Mouse (Mus musculus) ES-Bruce4 (cell line): ENCODE data around the gene Pitpnm3. TPM values are rescaled to one million over a fixed set of nuclear protein-coding genes. Genes with fewer than 3 reads are reported as not detected.
"Not testable (repeated sequence)": the region's sequence is repeated elsewhere in the genome, so short reads cannot be mapped to it uniquely, and the experiment has no call there.

Source experiments
- H3K27ac ChIP-seq: 2 replicates; pipeline ENCODE4 v1.5.1; 2012; ENCODE audit warnings: low read length, inconsistent platforms; ENCODE audit not compliant: insufficient read depth
- H3K27me3 ChIP-seq: 2 replicates; pipeline ENCODE4 v1.6.1; 2012; ENCODE audit warnings: mild to moderate bottlenecking, low read length, inconsistent platforms; ENCODE audit not compliant: control insufficient read depth, poor library complexity, insufficient read depth, severe bottlenecking
- H3K36me3 ChIP-seq: 2 replicates; pipeline ENCODE4 v1.6.1; 2012; ENCODE audit warnings: inconsistent platforms, mild to moderate bottlenecking, low read length, moderate library complexity; ENCODE audit not compliant: control insufficient read depth, poor library complexity, insufficient read depth, severe bottlenecking
- H3K4me1 ChIP-seq: one replicate; pipeline ENCODE4 v1.8.1; 2011; ENCODE audit warnings: low read length; ENCODE audit not compliant: control insufficient read depth, insufficient read depth
- H3K4me3 ChIP-seq: 2 replicates; pipeline ENCODE4 v1.5.1; 2011; ENCODE audit warnings: low read depth, mild to moderate bottlenecking, low read length
- H3K9ac ChIP-seq: 2 replicates; pipeline ENCODE4 v1.6.1; 2012; ENCODE audit warnings: low read depth, mild to moderate bottlenecking, inconsistent platforms; ENCODE audit not compliant: poor library complexity, severe bottlenecking
- H3K9me3 ChIP-seq: replicated peaks from 2 replicates; pipeline ENCODE4 v1.6.1; 2012; ENCODE audit warnings: mild to moderate bottlenecking, low read length, inconsistent platforms; ENCODE audit not compliant: control insufficient read depth, poor library complexity, insufficient read depth, severe bottlenecking
- CTCF ChIP-seq: IDR thresholded peaks from one replicate; pipeline ENCODE4 v1.8.1; 2011; ENCODE audit warnings: low read depth, low read length
- EP300 ChIP-seq: IDR thresholded peaks from 2 replicates; pipeline ENCODE4 v1.6.1; 2011; ENCODE audit warnings: low read depth, low read length; ENCODE audit not compliant: insufficient read depth
- POLR2A ChIP-seq: IDR thresholded peaks from one replicate; pipeline ENCODE4 v1.8.1; 2011; ENCODE audit warnings: low read length; ENCODE audit not compliant: insufficient read depth
- polyA plus RNA-seq: library from polyadenylated mRNA; stranded (reverse); fragments of >200 nt; gene quantifications from 2 replicates; pipeline ENCODE4 v1.2.4, GENCODE M21; 2011; ENCODE audit warnings: low read depth; ENCODE audit not compliant: missing spikeins, insufficient read depth, insufficient read length

Gene Pitpnm3
- polyA plus RNA-seq, 1 experiment = 0.42 TPM

- Histone ChIP-seq H3K4me3 (no peak overlapping the region), H3K36me3 (peaks cover 11% of the 10 kb centered on the region), H3K27ac (no peak overlapping the region), H3K4me1 (no peaks in the 10 kb centered on the region), H3K27me3 (no peaks in the 10 kb centered on the region), H3K9ac (no peak overlapping the region), H3K9me3 (no peaks in the 10 kb centered on the region)
- no peak for TF ChIP-seq CTCF
- no peak for TF ChIP-seq EP300
- no peak for TF ChIP-seq POLR2A
Measured at GRCm38 (mm10) chr11:72174721-72175120, 39.1 kb upstream of the Pitpnm3 start.

GRCm38 (mm10) chr11:72173506-72173905 lies 37.9 kb upstream of the Pitpnm3 start:
- H3K9me3 ChIP-seq = no peaks in the 10 kb centered on the region
- H3K9ac ChIP-seq = no peak overlapping the region
- no peaks in the 10 kb centered on the region for H3K4me1 ChIP-seq
- no peak for TF ChIP-seq CTCF
- TF ChIP-seq POLR2A = no peak
- no peaks in the 10 kb centered on the region for H3K27me3 ChIP-seq
- H3K36me3 ChIP-seq = peaks cover 11% of the 10 kb centered on the region
- H3K4me3 ChIP-seq = no peak overlapping the region
- H3K27ac ChIP-seq = no peak overlapping the region

GRCm38 (mm10) chr11:72171906-72172305 lies 36.3 kb upstream of the Pitpnm3 start:
- not testable (repeated sequence) for H3K9ac ChIP-seq, H3K9me3 ChIP-seq, H3K4me3 ChIP-seq, H3K4me1 ChIP-seq, H3K27me3 ChIP-seq, H3K27ac ChIP-seq
- peaks cover 11% of the 10 kb centered on the region for H3K36me3 ChIP-seq

- H3K9me3 ChIP-seq = no peaks in the 10 kb centered on the region
Measured at GRCm38 (mm10) chr11:72169871-72170270, 34.3 kb upstream of the Pitpnm3 start.

GRCm38 (mm10) chr11:72163198-72163597 lies 27.6 kb upstream of the Pitpnm3 start:
- H3K27me3 ChIP-seq = no peaks in the 10 kb centered on the region
- no peak overlapping the region for H3K4me3 ChIP-seq
- H3K9ac ChIP-seq = no peak overlapping the region
- H3K36me3 ChIP-seq = peaks cover 2% of the 10 kb centered on the region; the same call in 1 of the 2 replicates
- no peak for TF ChIP-seq CTCF
- TF ChIP-seq POLR2A = no peak
- TF ChIP-seq EP300 = no peak
- no peak overlapping the region for H3K27ac ChIP-seq
- H3K9me3 ChIP-seq = no peaks in the 10 kb centered on the region
- no peaks in the 10 kb centered on the region for H3K4me1 ChIP-seq

More at GRCm38 (mm10) chr11:72169871-72170270, 34.3 kb upstream of the Pitpnm3 start:
- no peak overlapping the region for H3K4me3 ChIP-seq
- no peaks in the 10 kb centered on the region for H3K27me3 ChIP-seq
- no peak for TF ChIP-seq EP300
- H3K27ac ChIP-seq = no peak overlapping the region
- H3K36me3 ChIP-seq = peaks cover 7% of the 10 kb centered on the region; the same call in 1 of the 2 replicates
- H3K9ac ChIP-seq = no peak overlapping the region
- no peaks in the 10 kb centered on the region for H3K4me1 ChIP-seq

GRCm38 (mm10) chr11:72156624-72157023 lies 21.0 kb upstream of the Pitpnm3 start:
- peaks cover 2% of the 10 kb centered on the region; the same call in 1 of the 2 replicates for H3K36me3 ChIP-seq
- TF ChIP-seq EP300 (no peak), CTCF (no peak)
- no peaks in the 10 kb centered on the region for H3K9me3 ChIP-seq
- no peak overlapping the region for H3K9ac ChIP-seq
- no peaks in the 10 kb centered on the region for H3K4me1 ChIP-seq
- H3K27ac ChIP-seq = no peak overlapping the region
- H3K4me3 ChIP-seq = no peak overlapping the region
- no peaks in the 10 kb centered on the region for H3K27me3 ChIP-seq

- peaks cover 2% of the 10 kb centered on the region; the same call in 1 of the 2 replicates for H3K36me3 ChIP-seq
Measured at GRCm38 (mm10) chr11:72155981-72156428, 20.4 kb upstream of the Pitpnm3 start.

More at GRCm38 (mm10) chr11:72155981-72156428, 20.4 kb upstream of the Pitpnm3 start:
- no peaks in the 10 kb centered on the region for H3K4me1 ChIP-seq
- no peak overlapping the region for H3K4me3 ChIP-seq
- no peak overlapping the region for H3K9ac ChIP-seq
- no peak overlapping the region for H3K27ac ChIP-seq
- TF ChIP-seq POLR2A = no peak
- TF ChIP-seq EP300 = no peak
- no peak for TF ChIP-seq CTCF
- no peaks in the 10 kb centered on the region for H3K9me3 ChIP-seq
- H3K27me3 ChIP-seq = no peaks in the 10 kb centered on the region
